Mouse (Mus musculus) leukemia stem cell, adult 10-12 weeks (primary cell): Measurements from ENCODE around the gene Trib3. TPM values are rescaled to one million over a fixed set of nuclear protein-coding genes. Genes with fewer than 3 reads are reported as not detected.

Source experiments
- polyA plus RNA-seq: library from polyadenylated mRNA; stranded (reverse); fragments of >175 nt; gene quantifications from 2 replicates; pipeline ENCODE4 v1.2.3, GENCODE M21; 2012; ENCODE audit warnings: low replicate concordance

Gene Trib3
- 52.4 and 88.1 TPM in 2 replicates for polyA plus RNA-seq

GRCm38 (mm10) chr2:152343329-152344213, at the start of gene Trib3:
TSS of gene Trib3 (minus strand) at chr2:152344032.

GRCm38 (mm10) chr2:152376345-152376741, 32.5 kb upstream of the Trib3 start, which contains the start of gene Nrsn2:
TSS of gene Nrsn2 (minus strand) at chr2:152376638.

GRCm38 (mm10) chr2:152332101-152332825, 11.6 kb downstream of the Trib3 start, which contains the start of gene Rbck1:
TSS of gene Rbck1 (minus strand) at chr2:152332653.

GRCm38 (mm10) chr2:152293727-152294475, 49.9 kb downstream of the Trib3 start, which contains the start of gene Tbc1d20:
TSS of gene Tbc1d20 (plus strand) at chr2:152293828.

Other genes with a start within 250 kb of the Trib3 start
- gene Srxn1, start 238.5 kb downstream of the Trib3 start, polyA plus RNA-seq: 7.5 and 26.2 TPM in 2 replicates
- gene Tcf15, start 200.5 kb downstream of the Trib3 start, polyA plus RNA-seq: 0.25 and 2.0 TPM in 2 replicates
- gene Csnk2a1, start 117.2 kb downstream of the Trib3 start, polyA plus RNA-seq: 6.0 and 28.5 TPM in 2 replicates
- gene Tbc1d20, start 50.2 kb downstream of the Trib3 start, polyA plus RNA-seq: 11.0 and 17.6 TPM in 2 replicates
- gene Rbck1, start 11.4 kb downstream of the Trib3 start, polyA plus RNA-seq: 305 and 315 TPM in 2 replicates
- not detected in 2 replicates for gene Nrsn2, start 32.6 kb upstream of the Trib3 start, polyA plus RNA-seq
- 83.5 and 117 TPM in 2 replicates for gene Sox12, start 54.0 kb upstream of the Trib3 start, polyA plus RNA-seq
- gene Zcchc3, start 71.0 kb upstream of the Trib3 start, polyA plus RNA-seq: 11.5 and 15.2 TPM in 2 replicates
- gene 6820408C15Rik, start 71.6 kb upstream of the Trib3 start, polyA plus RNA-seq: 0.20 TPM in 1 of 2 replicates, not detected in the other
- gene Defb23, start 120.6 kb upstream of the Trib3 start, polyA plus RNA-seq: not detected in 2 replicates
- gene Defb20, start 133.0 kb upstream of the Trib3 start, polyA plus RNA-seq: not detected in 2 replicates
- gene Defb22, start 146.1 kb upstream of the Trib3 start, polyA plus RNA-seq: not detected in 2 replicates
- not detected in 2 replicates for gene Defb26, start 167.7 kb upstream of the Trib3 start, polyA plus RNA-seq
- gene Defb28, start 174.2 kb upstream of the Trib3 start, polyA plus RNA-seq: not detected in 2 replicates
- gene Defb29, start 196.1 kb upstream of the Trib3 start, polyA plus RNA-seq: not detected in 2 replicates
- not detected in 2 replicates for gene Gm17416, start 225.3 kb upstream of the Trib3 start, polyA plus RNA-seq
- gene Defb21, start 228.7 kb upstream of the Trib3 start, polyA plus RNA-seq: not detected in 2 replicates
- gene Defb19, start 236.3 kb upstream of the Trib3 start, polyA plus RNA-seq: not detected in 2 replicates